Mouse (Mus musculus): Measurements from ENCODE around the gene Naa50.

Naa50 gene

DNA sequence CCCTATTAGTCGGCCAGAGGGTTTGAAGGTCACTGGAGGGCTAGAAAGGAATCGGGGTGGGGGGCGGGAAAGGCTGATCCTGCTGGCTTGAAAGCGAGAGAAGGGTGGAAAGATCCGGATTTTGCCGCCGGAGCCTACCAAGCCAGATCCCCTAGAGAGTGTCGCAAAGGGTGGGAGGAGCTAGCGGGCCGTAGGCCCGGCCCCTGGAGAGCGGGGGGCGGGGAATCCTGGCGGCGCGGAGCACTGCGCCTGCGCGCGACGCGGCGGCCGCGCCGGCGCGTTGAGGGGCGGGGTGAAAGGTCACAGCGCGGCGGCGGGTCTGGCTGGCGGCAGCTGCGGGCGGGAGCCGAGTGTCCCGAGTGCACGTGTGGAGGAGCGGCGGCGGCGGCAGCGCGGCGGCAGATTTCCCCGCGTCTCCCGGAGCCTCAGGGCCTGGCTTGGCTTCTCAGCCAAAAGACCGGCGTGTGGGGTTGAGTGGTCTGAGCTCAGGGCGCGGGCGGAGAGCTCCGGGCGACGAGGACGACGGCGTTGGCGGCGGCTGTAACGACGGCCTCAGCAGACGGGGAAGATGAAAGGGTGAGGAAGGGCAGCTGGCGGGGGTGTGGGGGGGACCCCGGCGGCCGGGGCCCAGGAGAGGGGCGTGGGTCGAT is at the start of gene Naa50, which contains the start of gene Atp6v1a:
Naa50 (plus strand) TSS at position 295 of the 650 bp plus-strand sequence.
Atp6v1a (minus strand) TSS at position 170 of the 650 bp plus-strand sequence.
- peak; percentile 78 for DNase-seq (ENCODE audit: low spot score)

DNA sequence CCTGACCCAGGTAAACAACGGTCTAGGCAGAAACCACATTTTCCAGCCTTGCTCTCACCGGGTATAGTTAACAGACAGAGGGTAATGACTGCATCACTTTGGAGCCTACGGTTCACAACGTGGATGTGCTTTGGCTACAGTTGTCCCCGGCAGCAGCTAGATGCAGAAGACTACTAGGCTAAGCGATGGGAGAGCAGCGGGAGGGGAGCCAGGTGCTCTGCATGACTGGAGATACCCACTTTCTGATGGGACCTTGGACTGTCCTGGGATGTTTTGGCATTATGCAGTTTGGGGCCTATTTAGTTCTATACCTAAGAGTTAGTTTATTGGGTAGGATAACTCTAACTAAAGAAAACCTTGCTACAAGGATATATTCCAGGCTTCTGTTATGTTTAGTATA is 40.3 kb upstream of the Naa50 start:
- DNase-seq (ENCODE audit: low spot score), result no peak

DNA sequence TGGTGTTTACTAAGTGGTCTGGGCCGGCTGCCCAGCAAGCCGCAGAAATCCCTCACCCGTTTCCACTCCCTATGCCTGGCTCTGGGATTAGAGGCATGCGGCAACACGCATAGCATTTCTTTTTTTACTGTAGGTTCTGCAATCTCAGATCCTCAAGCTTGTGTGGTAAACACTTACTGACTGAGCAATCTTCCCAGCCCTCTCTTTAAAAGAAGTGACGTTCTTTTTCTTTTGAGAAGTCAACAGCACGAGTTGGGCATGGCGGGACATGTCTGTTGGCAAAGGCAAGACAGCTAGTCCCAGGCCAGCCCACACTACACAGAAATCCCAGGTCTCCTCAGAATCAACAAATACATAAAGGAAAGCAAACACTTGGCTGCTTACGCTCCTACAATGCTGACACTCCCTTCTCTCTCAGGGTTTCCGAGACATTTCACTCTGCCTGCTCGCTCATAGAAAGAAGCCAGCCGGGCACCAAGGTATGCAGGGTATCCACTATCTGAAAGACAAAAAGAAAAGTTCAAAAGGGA is 38.4 kb upstream of the Naa50 start:
- no peak for DNase-seq (ENCODE audit: low spot score)

DNA sequence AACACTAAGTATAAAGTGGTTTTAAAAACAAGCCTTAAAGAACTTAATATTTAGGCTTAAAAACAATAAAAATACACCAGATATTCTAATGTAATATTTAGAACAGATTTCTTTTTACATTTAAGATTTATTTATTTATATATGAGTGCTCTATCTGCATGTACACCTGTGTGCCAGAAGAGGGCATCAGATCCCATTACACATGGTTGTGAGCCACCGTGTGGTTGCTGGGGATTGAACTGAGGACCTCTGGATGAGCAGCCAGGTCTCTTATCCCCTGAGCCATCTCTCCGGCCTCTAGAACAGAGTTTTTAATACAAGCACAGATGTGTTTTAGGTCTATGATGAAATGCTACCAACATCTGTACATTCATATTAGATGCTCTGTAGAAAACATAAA is 36.7 kb upstream of the Naa50 start:
- DNase-seq (ENCODE audit: low spot score), result no peak

DNA sequence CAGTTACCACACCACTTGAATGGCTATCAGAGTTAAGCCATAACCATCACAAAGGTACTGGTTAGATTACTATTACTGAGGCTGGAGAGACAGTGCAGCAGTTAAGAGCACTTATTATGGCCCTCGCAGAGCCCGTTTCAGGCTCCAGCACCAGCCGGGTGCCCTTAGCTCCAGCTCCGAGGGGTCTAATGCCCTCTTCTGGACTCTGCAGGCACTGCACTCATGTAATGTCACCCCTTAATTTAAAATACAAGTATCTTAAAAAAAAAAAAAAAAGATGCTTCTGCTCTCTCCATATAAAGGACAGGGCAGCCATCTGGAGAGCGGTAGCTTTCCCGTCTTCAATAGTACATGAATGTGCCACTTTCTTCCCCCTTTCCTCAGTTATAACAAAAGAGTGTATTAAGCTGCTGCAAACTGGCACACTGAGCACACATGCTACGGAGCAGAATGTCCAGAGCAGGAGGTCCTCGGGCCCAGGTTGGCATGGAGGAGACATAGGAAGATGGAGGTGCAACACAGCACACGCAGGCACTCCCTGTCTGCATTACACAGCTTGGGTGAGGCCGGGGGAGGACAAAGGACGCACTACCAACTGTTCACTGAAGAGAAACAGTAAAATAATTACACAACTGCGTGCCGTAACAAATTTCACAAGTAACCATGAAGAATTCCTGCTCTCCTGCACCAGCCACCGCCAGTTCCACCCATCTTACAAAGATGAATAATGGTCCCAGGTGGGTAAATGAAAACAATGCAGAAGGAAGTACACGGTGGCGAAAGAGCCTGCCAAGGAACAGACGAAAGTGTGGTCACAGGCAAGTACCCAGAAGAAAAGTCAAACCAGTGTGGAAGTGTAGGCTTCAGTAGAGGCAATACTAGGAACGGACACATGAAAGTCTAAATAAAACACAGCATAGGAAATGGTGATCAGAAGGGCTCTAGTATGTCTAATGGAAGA is 35.5 kb upstream of the Naa50 start:
- DNase-seq (ENCODE audit: low spot score), result no peak

DNA sequence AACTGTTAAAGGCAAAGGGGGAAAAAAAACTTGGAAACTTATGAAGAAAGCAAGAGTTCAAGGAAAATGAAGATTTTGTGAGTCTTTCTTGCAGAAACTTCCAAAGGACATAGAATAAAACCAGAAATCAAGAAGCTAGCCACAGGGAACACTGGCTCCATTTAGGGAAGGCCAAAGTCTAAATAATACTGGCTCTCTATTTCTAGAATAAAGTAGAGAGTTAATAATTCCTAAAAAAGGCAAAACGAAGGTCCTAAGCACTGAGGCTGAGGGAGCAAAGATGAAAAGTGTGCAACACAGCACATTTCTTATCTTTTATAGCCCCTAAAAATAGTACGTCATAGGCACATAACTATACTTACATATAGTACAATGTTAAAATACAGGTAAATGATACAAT is 34.4 kb upstream of the Naa50 start:
- DNase-seq (ENCODE audit: low spot score), result no peak

DNA sequence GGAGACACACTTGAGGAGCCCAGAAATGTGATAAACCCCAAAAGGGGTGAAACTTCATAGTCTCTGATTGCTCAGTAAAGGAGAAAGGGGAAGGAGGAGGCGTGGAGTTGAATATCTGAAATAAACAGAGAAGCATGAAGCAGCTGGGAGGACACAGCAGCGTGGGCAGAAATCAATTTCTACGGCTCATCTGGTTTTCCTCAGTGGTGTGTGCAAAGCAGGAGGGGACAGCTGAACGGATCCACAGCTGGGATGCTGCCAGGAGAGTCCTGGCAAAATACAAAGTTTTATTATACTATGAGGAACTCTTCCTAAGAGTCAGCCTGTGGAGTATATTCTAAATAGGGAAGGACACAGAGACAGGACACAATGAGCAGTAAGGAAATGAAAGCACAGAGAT is 30.6 kb upstream of the Naa50 start:
- no peak for DNase-seq (ENCODE audit: low spot score)

DNA sequence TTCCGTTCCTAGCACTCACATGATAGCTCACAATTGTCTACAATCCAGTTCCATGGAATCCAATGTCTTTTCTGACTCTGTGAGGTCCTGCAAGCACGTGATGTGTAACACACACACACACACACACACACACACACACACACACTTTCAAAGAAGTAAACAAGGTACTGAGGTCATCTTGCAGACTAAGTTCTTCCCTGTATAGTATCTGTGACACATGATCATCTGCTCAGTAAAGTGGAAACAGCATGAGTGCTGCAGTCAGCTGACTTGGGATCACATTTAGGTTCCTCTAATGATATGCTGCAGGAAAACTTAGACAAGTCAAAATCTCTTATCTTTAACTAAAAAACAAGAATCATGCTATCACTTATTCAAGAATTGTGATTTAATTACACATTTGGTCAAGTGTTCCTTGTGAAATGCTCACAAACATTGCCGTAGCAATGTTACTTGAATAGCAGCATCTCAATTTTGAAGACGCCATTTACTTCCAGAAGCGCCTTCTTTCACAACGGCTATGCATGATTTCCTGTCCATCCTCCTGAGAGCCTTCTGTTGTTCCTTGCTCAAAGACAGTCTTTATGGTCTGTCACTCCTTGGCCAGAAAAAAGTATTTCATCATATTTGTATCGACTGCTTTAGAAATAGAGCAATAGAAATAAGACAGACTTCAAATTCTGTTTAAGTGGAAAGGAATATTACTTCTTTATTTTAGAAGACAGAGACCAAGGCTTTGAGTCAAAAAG is 19.7 kb upstream of the Naa50 start:
- no peak for DNase-seq (ENCODE audit: low spot score)

DNA sequence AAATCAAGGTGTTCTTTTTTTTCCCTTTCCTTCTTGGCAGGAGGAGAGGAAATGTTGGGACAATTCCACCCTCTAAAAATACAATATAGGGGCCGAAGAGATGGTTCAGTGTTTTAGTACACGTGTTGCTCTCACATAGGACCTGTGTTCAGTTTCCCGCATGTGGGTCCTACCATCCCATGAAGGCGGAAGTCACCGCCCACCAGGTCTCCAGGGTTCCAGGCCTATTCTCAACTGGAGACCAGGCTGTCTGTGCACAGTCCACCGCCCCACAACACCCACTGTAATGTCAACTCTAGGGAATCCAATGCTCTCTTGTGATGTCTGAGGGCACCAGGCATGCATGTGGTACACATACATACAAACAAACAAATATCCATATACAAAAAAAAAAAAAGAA is 17.5 kb upstream of the Naa50 start:
- no peak for DNase-seq (ENCODE audit: low spot score)

DNA sequence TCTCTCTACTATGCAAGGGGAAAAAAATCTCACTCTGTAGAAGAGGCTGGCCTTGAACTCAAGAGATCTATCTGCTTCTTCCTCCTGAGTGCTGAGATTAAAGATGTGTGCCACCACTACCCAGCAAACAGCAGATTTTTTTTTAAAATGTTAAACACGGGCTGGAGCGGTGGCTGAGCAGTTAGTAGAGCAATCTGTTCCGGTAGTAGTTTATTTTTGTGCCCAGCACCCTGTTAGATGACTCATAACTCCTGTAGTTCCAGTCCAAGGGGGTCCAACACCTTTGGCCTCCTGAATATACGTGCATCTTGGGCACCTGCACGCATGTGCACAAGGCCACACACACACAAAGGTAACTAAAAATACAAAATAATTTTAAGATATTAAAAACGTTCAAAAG is 17.1 kb upstream of the Naa50 start:
- no peak for DNase-seq (ENCODE audit: low spot score)

DNA sequence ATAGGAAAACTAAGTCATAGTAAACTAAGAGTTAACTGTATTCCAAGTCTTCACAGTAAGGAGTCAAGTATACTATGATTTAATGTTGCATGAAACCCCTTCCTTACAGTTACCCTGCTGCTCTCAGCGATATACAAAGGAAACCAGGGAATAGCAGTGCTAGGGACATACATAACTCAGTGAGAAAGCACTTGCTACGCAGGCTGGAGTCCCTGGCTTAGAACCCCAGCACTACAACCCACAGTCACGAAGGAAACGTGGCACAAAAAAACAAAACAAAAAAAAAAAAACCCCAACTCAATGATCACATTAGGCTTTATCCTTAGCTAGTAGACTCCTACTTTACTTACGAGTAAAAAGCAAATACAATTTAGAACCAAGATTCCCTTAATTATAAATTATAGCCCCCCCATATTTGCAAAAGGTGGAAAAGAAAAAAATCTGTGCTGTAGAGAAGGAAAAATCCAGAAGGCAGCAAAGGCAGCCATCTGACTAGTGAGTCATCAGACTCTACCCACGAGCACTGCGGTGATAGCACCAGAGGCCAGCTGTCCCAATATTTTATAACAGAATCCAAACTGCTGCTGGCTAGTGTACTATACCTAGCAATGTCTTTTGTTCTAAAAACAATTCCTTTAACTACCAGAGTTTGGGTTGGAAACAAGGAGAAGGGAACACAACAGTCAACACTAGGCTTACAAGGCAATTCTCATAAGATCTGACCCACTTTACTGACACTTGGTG is 16.5 kb upstream of the Naa50 start:
- no peak for DNase-seq (ENCODE audit: low spot score)

DNA sequence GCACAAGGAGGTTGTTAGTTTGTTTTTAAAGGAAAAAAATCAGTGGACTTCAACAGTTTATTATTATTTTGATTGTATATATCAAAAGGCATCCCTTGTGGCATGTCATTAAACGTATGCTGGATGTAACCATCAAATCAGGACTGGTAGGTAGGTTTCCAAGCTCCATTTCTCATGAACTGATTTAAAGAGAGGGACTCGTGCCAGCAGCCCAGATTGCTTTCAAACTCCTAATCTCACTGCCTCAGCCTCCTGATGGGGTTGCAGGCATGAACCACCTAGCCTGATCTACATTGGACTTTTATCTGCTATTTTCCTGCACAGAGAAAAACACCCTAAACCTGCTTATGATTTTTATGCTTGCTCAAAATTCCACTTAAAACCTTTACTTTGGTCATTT is 15.8 kb upstream of the Naa50 start:
- no peak for DNase-seq (ENCODE audit: low spot score)

DNA sequence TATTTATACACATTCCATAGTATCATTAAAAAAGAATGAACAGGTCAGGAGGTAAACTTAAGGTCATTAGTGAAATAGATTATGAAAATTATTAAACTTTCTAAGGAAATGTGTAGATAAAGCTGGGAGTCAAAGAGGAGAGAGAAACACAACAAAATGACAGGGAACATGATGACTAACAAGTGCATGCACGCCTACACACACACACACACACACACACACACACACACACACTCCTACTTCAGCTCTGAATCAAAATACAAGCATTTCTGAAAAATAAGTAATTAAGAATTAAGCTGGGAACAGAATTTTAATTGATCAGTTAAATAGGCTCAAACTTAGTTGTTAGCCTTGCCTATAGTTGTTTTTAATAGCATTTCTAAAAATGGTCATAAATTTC is 14.9 kb upstream of the Naa50 start:
- DNase-seq (ENCODE audit: low spot score), result no peak

DNA sequence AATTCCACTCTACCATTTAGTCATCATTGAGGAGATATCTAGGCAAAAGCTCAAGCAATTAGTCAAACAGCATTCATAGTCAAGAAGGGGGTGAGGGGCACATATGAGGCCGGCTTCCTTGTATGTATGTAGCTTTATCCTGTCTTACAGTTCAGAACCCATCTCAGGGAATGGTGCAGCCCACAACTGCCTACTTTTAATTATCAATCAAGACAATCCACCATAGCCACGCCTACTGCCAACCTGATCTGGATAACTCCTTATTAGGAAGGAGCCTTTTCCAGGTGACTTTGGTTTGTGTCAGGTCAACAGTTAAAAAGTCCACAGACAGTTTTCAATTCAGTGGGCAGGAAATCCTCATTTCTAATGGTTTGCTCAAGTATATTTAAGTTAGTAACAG is 14.2 kb upstream of the Naa50 start:
- DNase-seq (ENCODE audit: low spot score), result no peak

DNA sequence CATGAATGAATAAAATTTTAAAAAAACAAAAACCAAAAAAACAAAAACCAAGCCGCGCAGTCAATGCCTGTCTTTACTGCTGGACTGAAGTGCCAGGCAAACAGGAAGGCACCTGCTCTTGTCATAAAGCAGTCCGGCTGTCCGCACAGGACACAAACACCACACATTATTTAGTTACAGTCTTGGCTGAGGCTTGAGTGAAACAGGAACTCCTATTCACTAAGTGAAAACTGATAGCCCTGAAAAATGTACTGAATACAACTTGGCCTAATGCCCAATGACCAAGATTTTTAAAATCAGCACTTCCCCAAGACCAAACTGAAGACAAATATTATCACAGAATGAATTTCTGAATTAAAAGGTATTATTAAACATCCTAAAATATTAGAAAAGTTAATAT is 13.2 kb upstream of the Naa50 start:
- DNase-seq (ENCODE audit: low spot score), result no peak

DNA sequence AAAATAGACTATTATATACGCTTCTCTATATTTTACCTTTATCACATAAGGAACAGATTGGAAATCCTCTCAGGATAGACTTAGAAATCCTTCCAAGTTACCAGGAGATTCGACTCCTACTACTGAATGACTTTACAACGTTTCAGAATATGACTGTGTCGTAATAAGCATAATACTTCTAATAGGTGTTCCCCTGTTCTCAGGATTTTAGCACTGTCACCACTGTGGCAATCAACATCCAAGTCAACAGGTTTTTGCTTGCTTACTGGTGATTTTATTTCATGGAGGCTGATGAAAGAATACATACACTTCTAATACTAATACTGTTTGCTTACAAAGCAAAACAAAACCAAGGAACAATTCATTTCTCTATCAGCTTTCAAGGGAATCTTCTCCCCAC is 7.3 kb upstream of the Naa50 start:
- DNase-seq (ENCODE audit: low spot score), result no peak

DNA sequence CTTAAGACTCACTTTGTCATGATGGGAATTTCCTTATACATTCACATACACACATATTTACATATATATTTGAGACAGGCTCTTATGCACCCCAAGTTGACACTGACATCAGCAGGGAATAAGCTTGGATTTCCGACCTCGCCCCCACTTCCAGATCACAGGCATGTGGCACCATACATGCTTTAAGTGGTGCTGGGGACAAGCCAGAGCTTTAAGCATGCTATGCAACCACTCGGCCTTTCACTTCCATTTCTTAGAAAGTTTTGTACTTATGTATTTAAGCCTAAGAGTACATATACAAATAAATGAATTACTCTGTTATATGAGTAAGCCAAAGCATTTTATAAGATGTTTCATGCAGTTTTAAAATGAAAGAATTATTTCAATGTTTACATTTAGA is 6.4 kb upstream of the Naa50 start:
- no peak for DNase-seq (ENCODE audit: low spot score)

DNA sequence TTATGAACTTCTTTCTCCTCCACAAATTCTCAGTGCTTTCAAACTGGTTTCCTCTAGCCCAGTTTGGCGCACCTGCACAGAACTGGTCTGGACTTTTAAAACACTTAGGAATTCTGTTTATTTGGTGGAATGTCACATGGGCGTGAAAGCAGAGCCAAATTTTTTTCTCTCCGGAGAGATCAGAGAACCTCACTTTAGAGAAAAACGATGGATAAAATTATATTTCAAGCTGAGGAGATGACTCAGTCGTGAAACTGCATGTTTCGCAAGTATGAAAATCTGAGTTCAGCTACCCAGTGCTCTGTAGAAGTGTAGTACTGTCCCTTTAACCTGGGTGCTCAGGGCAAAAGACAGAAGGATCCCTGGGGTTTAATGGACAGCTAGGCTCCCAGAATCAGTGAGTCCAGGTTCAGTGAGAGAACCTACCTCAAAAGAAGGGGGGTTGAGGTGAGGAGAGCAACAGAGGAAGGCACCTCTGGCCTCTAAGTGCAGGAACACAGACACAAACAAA is 3.1 kb upstream of the Naa50 start:
- DNase-seq (ENCODE audit: low spot score), result no peak

DNA sequence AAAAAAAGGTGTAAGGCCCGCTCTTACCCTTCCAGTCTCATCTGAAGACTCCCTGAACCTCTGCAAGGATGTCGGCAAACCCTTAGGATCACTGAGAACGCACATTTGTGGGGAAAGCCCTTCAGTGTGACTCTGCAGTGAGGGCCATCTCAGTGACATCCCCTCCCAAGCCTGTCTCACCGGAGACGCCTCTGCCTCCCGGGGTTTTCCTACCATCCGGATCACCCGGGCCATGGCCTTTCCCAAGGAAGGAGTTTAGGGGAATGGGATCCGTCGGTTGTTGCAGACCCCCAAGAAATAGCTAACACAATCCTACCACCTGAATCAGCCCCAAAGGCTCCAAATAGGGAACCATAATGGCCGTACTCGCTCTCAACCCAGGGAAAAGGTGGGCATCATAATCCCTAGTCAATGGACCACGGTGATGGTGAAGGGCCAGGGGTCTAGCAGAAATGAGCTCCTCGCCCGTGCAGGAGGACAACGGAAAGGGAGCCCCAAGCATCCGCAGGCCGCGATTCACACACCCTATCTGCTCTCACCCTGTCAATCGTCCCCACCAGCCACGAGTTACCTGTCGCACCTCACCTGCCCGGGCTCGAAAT is 1.2 kb upstream of the Naa50 start:
- DNase-seq (ENCODE audit: low spot score), result no peak

DNA sequence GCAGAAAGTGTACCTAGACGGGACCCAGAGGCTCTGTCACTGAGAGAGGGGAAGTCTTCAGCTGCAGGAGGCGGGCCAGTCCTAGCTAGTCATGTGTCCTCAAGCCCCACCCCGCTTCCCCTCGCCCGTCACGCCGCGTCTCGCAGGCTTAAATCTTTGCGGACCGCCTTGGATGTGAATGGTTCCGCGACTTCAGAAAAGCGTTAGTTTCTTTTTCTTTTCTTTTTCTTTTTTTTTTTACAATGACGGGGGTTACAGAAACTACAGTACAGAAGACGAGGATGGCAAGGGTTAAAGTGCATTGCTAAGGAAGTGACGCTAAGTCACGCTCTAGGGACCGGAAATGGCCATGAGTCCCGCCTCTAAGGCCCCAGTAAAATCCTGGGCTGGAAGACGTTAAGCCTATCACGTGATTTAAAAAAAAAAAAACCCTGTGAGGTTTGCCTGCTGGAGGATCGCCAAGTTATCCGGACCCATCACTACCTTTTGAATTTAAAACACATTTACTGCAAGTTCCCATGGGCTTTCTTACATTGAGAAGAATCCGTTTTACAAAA is 573 bp upstream of the Naa50 start:
- DNase-seq (ENCODE audit: low spot score), result peak; percentile 68
